Mouse (Mus musculus): Measurements from ENCODE around the gene Scrg1. TPM values are rescaled to one million over a fixed set of nuclear protein-coding genes. Genes with fewer than 3 reads are reported as not detected.
A peak's percentile ranks its signal among the peaks of the same experiment; 100 is the strongest.
"Not testable (repeated sequence)": the region's sequence is repeated elsewhere in the genome, so short reads cannot be mapped to it uniquely, and the experiment has no call there.

Gene Scrg1
- total and polyA plus RNA-seq, 3 experiments: 0.45 TPM; not detected in 2

DNA sequence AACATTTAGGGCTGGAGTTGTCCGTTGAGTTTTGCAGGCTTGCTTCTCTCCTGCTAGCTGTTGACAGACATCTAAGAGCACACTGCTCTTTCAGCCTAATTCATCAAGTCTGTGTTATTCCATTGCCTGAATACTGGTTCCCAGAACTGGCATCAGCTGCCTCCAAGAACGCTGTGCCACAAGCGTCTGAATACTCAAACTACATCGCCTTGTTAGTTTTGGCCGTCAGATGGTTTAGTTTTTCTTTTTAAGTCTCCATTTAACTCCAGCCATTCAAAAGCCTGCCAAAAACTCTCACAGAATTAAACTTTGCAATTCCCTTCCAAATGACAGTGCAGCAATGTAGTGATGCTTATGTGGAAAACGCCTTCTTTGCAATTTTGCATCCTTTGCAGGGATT lies 1.4 kb downstream of the Scrg1 start:
- DNase-seq: no peak

DNA sequence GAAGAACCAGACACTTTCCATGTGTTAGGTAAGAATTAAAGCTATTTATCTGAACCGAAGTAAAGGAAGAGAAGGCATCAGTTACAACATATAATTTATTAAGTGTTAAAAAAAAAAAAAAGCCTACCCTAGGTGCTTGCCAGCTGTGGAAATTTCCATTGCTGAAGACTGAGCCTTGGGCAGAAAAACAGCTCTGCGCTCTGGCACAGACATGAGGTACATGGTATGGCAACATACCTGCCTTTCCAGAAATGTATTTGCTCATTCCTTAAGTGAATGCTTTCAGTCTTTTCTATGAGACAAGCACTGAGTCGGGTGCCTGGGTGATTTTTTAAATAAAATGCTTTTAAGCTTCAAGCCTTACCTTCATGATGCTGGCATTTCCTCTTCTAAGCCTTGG lies 2.2 kb downstream of the Scrg1 start:
- DNase-seq: peak; percentile 36

GRCm38 (mm10) chr8:57462839-57463238 lies 7.1 kb downstream of the Scrg1 start:
- no peak for DNase-seq

DNA sequence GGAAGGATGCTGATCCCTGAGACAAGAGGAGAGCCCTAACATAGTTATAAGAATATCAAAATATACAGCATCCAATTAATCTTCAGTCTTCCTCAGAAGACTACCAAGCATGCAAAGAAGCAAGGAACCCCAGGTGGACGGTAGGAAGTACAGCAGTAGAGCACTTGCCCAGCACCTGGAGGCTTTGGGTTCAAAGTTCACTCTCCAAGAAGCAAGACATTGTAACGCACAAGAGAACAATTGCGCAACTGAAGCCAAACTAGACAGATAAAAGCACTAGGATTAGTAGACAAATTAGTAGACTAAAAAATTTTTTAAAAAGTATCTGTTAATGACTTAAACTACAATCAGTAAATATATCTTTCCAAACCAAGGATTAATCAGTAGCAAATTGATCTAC lies 8.0 kb downstream of the Scrg1 start:
- no peak for DNase-seq

DNA sequence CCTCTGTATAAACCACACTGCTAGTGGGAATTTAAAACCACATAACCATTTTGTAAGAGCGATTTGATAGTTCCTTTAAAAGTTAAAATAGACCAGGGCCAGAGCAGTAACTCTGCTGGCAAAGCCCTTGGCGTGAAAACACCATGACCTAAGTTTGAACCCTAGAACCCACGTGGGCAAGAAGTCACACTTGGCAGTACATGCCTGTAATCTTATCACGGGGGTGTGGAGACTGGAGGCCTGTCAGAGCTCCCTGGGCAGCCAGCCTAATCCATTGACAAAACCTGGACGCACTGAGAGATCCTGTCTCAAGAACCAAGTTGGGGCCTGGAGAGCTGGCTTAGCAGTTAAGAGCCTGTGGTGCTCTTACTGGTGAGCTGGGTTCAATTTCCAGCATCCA lies 12.9 kb downstream of the Scrg1 start:
- peak; percentile 87 for DNase-seq

DNA sequence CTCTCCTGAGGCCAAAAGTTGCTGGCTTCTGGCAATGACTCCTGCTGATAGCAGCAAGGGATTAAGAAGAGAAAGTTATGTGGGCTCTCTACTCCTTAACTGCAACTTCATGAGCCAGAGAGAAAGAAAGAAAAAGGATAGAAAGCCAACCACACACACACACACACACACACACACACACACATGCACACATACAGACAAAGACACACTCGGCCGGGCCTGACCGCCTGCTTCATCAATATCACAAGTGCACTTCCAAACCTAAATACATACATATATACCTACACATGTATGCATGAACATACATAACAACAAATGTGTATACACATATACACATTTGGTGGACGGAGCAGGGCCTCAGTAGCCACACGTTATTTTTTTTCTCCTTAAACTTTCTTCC lies 15.1 kb downstream of the Scrg1 start:
- DNase-seq: no peak

DNA sequence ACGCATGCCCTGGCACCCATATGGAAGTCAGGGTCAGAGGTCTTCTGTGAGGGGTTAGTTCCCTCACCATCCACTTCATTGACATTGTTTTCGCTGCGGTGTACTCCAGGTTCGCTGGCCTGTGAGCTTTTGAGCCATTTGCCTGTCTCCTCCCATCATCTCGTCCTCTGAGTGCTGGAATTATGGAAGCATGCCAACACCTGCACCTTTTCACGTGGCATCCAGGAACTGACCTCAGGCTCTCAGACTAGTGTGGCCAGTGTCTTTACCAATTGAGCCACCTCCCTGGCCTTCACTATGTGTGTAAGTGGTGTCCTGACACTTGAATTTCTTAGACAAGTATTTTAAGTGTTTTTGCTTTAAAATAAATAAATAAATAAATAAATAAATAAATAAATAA lies 18.0 kb downstream of the Scrg1 start:
- DNase-seq: no peak

DNA sequence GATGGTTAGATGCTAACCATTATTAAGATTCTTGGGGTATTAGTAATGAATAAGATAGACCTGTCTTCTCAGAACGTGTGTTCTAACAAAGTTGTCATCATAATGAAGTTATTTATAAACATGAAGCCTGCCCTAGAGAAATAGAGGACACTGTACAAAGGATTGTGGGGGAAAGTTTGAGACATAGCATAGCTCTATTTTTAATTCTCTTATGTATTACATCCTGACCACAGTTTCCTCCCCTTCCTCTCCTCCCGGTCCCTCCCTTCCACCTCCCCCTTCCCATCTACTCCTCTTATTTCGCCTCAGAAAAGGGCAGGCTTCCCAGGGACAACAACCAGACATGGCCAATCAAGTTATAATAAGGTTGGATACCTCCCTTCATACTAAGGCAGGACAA lies 22.7 kb downstream of the Scrg1 start:
- DNase-seq: no peak

DNA sequence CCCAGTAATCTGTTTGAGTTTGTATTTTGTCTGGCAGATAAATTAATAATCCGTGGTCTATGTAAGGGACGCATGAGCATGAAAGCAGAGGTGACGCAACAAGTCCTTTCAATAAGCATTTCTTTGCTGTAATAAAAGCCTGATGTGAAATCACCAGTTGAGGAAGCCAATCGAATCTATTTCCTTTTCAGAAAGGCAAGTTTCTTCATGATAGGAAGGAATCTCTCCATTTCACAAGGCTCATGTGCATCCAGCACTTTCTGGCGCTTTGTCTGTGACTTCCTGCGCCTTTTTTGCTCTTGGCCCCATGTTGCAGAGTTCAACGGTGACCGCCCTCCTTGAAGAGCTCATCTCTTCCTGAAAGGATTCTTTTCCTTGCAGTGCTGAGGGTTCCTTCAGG lies 24.0 kb downstream of the Scrg1 start:
- DNase-seq: no peak

GRCm38 (mm10) chr8:57480606-57481005 lies 24.9 kb downstream of the Scrg1 start:
- DNase-seq: no peak

DNA sequence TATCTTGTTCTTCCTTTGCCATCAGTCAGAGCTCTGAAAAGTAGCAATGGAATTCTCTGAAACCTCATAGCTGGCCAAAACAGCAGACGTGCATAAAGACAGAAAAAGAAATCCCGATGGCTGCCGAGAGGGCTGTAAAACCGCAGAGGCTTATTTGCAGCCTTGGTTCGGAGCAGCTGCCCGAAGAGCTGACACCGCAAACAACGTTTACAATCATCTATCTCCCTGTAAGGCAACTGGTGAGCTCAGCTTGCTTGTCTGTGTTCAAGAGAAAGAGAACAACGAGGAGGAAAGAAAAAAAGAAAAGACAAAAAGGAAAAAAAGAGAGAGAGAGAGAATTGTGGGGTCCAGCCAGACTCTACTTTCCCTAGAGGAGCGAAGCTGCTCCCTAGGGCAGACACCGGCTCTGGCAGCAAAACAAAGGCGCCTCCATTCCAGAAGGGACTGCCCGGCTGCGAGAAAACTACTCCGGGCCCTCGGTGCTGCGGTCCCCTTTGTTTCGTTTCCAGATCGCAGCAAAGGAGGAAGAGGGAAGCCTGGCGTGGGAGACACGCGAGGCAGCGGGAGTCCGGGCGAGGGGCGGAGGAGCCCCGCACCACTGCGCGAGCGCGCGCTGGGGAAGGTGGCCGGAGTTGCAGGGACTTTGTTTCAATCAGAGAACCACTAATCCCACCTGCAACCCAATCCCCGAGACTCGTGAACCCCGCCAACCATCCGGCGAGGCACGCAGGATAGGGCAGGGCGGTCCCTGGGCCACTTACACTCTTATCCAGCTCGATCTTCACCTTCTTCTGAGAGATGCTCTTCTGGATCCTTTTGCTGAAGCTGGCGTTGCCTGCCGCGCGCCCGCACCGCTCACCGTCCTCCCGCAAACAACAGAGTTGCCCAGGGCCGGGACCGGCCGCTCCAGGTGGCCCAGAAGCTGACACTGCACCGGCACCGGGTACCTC lies 31.0 kb downstream of the Scrg1 start:
- peak; percentile 75 for DNase-seq

DNA sequence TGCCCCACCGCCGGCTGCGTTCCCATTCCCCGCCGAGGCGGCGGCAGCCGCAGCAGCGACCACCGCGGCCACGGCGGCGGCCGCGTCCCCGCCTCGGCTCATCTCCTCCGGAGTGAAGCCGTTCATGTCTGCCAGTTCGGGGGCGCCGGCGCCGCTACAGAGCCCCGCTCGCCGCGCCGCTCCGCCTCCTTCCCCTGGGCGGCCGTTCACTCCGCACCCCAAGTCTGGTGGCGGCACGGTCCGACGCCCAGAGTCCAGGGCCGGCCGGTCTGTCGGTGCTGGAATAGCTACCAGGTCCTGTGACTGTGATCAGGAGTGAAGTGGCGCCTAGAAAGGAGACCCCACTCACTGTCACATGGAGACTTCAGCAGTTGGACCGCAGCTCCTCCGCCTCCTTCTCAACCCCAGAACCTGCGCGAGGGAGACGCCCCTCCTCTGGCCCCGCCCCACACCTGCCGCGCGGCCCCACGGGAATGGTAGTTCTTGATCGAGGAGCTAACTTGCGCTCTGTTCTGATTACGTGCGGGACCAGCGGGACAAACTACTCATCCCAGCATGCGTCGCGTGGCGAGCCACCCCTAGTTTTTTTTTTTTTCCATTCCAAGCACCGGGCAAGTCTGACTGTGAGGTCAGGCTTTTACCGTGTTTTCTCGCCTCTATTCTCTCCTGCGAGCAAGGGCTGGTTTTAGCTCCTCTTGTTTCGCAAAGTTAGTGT lies 31.9 kb downstream of the Scrg1 start, which contains the start of gene Sap30:
Gene Sap30 (minus strand): TSS at position 420 of the 715 bp plus-strand sequence.
- DNase-seq: peak; percentile 99

DNA sequence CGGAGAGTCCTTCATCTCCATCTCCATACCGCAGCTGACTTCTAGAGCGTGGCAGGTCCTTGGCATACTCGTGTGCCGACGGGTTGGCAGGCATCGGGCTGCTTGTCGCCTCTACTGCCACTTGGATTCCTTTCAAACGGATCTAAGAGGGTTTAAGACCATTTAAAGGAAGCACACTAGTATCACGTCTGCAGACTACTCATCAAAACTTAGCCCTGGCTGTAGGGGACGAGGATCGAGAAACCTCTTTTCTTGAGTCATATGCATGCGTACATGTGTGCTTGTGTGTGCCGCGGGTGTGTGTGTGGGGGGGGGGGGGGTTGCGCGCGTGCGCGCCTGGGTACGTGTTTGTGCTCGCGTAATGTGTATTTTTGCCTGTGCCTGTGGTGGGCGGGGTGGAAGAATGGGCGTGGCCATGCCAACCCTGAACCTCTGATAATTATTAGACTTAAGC lies 32.6 kb downstream of the Scrg1 start:
- peak; percentile 79 for DNase-seq

DNA sequence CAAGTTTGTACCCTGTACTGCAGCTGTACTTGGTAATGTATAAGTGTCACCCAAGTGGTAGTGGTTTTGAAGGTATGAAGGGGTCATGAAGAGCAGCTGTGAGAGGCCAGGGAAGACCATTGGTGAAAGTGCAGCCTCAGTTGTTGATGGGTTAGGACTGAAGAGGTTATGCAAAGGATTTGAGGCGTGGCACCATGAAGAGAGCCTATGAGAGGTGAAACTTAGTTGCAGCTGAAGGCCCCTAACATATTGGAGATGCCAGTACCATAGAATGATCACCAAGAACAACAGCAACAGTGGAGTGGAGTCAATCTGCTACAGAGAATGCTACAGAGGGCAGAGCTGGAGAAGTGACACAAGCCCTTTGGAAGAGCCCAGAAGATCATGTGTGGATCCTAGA lies 33.6 kb downstream of the Scrg1 start:
- no peak for DNase-seq

GRCm38 (mm10) chr8:57489896-57490295 lies 34.2 kb downstream of the Scrg1 start:
- no peak for DNase-seq

DNA sequence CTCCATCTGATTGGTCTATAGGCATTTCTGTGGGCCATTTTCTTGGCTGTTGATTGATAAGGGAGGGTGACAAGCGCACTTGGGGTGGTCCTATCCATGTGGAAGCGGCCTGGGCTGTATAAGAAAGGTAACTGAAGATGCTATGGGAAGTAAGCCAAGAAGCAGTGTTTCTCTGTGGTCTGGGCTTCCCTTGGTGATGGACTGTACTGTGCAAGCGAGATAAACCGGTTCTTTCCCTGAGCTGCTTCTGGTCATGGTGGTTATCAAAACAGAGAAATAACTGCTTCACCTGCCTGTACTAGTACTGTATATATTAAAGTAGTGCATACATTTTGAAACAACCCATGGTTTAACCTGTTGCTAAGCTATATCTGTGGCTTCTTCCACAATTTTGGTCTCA lies 36.1 kb downstream of the Scrg1 start:
- no peak for DNase-seq

DNA sequence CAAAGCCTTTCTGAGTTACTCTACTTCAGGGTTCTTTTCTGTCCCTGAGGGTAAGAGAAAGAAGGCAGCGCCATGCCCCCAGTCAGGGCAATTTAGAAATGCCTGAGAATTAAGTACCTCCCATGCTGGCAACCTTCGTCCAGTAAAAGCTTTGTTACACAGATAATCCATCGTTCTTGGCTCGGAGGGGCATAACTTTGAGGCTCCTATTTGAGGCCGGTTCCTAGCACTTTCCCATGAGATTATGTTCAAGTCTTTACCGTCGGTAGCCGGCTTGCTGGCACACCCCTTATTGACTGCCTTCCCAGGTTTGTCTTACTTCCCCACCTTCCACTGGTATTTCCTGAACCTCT lies 42.7 kb downstream of the Scrg1 start:
- no peak for DNase-seq

DNA sequence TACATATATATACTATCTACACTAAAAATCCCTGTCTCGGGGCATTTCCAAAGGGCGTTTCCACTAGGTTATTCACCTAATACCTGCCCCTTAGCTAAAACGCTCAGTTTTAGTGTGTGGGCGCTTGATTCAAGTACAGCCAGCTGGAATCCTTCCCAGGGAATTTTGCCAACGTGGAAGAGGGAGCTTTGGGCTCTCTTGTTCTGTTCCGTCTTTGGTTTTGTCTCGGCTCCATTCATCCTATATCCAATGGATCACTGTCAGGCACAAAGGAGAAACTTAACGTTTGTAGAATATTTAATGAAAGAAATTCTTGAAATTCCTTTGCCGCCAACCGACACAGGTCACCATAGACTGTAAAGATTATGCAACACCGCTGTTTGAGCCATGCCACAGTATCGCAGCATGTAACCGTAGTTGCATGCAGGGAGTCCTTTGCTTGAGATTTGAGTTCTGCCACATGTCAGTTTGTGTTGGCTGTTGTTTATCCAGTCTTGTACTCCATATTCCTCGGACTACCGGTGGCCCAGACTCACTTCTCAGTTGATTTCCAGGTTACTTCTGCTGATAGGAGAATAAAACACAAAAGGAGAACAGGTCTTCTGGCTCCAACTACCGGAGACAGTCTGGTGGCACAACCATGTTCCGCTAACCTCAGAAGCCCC lies 43.3 kb downstream of the Scrg1 start:
- peak; percentile 73 for DNase-seq

DNA sequence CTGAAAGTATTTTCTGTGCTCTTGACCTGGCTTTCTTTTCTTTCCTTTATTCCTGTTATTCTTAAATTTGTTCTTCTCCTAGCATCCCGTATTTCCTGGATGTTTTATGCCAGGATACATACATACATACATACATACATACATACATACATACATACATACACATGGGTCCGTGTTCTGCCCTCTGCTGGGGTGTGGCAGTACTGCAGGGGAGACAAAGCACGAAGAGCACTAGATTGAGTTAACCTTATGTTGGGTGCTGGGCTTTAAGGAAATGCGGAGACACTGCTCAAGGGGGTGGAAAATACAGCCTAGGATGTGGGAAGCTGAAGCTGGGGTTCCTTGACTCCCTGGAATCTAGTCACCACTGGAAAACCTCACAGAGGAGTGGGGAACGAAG lies 47.9 kb downstream of the Scrg1 start:
- peak; percentile 48 for DNase-seq

GRCm38 (mm10) chr8:57505500-57505899 lies 49.8 kb downstream of the Scrg1 start:
- not testable (repeated sequence) for DNase-seq

DNA sequence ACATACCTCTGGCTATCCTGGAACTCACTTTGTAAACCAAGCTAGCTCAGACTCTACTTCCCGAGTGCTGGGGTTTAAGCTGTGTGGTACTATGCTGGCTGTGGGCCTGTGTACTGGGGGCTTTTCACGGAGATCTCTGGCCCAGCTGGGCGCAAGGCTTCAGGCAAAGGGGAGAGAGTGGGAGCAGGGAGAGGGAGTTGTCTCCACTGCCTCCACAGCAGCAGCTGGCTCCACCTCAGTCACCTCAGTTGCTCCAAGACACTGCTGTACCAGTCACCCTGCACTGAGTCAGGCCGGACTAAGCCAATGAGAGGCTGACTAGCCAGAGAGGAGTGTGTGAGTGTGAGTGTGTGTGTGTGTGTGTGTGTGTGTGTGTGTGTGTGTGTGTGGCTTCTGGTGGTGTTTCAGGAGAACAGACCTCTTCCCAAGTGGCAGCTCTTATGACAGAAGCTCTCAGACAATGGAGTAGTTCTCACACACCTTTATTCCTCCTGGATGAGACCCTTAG lies 51.9 kb downstream of the Scrg1 start:
- no peak for DNase-seq

- DNase-seq: no peak
Measured at GRCm38 (mm10) chr8:57508657-57509056, 52.9 kb downstream of the Scrg1 start.

Measured in adrenal gland, adult 2 months (tissue).